Mouse (Mus musculus) cerebellum, adult 2 months (tissue): ENCODE measurements around the gene Pik3ap1. TPM values are rescaled to one million over a fixed set of nuclear protein-coding genes. Genes with fewer than 3 reads are reported as not detected.

Experiments used
- DNase-seq, 2 experiments: peaks; one replicate each; pipeline ENCODE4 v3.0.0; 2021
- H3K27ac ChIP-seq: fragments of 200-500 bp; 2 replicates; pipeline ENCODE4 v1.5.1; 2012; ENCODE audit warnings: low read length, control low read depth, inconsistent platforms; ENCODE audit not compliant: insufficient read depth
- H3K27me3 ChIP-seq: fragments of 200-500 bp; 2 replicates; pipeline ENCODE4 v1.6.1; 2012; ENCODE audit warnings: inconsistent platforms, mild to moderate bottlenecking, low read length, moderate library complexity; ENCODE audit not compliant: control insufficient read depth, insufficient read depth
- H3K4me1 ChIP-seq: fragments of 200-500 bp; 2 replicates; pipeline ENCODE4 v1.6.1; 2011; ENCODE audit warnings: low read length; ENCODE audit not compliant: control insufficient read depth, insufficient read depth
- H3K4me3 ChIP-seq: fragments of 200-500 bp; replicated peaks from 2 replicates; pipeline ENCODE3; 2011; ENCODE audit warnings: mild to moderate bottlenecking, low read depth, low read length, control low read depth; ENCODE audit not compliant: insufficient read depth
- CTCF ChIP-seq: fragments of 200-500 bp; IDR thresholded peaks from 2 replicates; pipeline ENCODE4 v1.5.1; 2011; ENCODE audit warnings: low read depth, mild to moderate bottlenecking, control low read depth, low read length, moderate library complexity, borderline replicate concordance; ENCODE audit not compliant: insufficient read depth
- POLR2A ChIP-seq: fragments of 200-500 bp; IDR thresholded peaks from 2 replicates; pipeline ENCODE4 v1.6.1; 2011; ENCODE audit warnings: low read length, control low read depth, borderline replicate concordance; ENCODE audit not compliant: insufficient read depth
- WGBS: fragments of 180-500 bp; shearing (Covaris S2); methylation state at CpG from one replicate; pipeline ENCODE4 v1.1.7; 2018; 5-methylcytosine and 5-hydroxymethylcytosine counted together
- polyA plus RNA-seq: library from polyadenylated mRNA; depleted of rRNA; stranded (reverse); fragments of >200 nt; gene quantifications from 2 replicates; pipeline ENCODE4 v1.2.3, GENCODE M21; 2012; rRNA removed

Gene Pik3ap1
- polyA plus RNA-seq, 1 experiment: 0.70 TPM

GRCm38 (mm10) chr19:41248271-41248670 lies 136.6 kb downstream of the Pik3ap1 start:
- H3K27me3 ChIP-seq: no peaks in the 10 kb centered on the region
- no peak overlapping the region for H3K27ac ChIP-seq
- 92% methylated on average over 3 of the region's 3 CpGs for WGBS
- no peak for DNase-seq
- TF ChIP-seq CTCF: no peak
- TF ChIP-seq POLR2A: no peak
- no peak overlapping the region for H3K4me3 ChIP-seq
- H3K4me1 ChIP-seq: no peaks in the 10 kb centered on the region

- Histone ChIP-seq H3K4me1 (no peaks in the 10 kb centered on the region), H3K27ac (no peak overlapping the region), H3K27me3 (no peaks in the 10 kb centered on the region), H3K4me3 (no peak overlapping the region)
- no peak for DNase-seq
- WGBS: 85% methylated on average over 4 of the region's 4 CpGs
- TF ChIP-seq CTCF (no peak), POLR2A (no peak)
Measured at GRCm38 (mm10) chr19:41246271-41246670, 138.6 kb downstream of the Pik3ap1 start.

- Histone ChIP-seq H3K4me3 (no peak overlapping the region), H3K27ac (no peak overlapping the region), H3K4me1 (no peaks in the 10 kb centered on the region), H3K27me3 (no peaks in the 10 kb centered on the region)
- DNase-seq: peak; percentile 25 to 30
- 64% methylated on average over 6 of the region's 6 CpGs for WGBS
- TF ChIP-seq POLR2A (no peak), CTCF (peak; percentile 47)
Measured at GRCm38 (mm10) chr19:41244581-41244980, 140.3 kb downstream of the Pik3ap1 start.

DNA sequence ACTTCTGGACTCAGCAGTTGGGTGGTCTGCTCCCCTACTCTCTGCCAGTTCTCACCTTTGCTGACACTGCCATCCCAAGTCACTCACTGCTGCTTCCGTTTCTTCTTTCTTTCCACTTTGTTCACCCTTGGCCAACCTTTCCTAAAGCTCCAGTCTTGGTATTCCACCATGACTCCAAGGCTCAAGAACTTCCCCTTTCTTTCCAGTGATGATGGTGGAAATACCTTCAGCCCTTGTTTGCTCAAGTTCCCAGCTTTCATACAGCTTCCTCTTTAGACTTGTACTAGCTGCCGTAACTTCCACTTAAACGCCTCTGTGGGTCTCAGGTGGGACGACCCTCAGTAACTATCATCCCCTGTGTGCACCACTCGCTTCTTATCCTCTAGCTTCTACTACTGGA lies 142.9 kb downstream of the Pik3ap1 start:
- DNase-seq: no peak
- Histone ChIP-seq H3K4me1 (no peaks in the 10 kb centered on the region), H3K27me3 (no peaks in the 10 kb centered on the region), H3K27ac (no peak overlapping the region), H3K4me3 (no peak overlapping the region)
- TF ChIP-seq POLR2A (no peak), CTCF (no peak)
- 94% methylated on average over 5 of the region's 5 CpGs for WGBS

DNA sequence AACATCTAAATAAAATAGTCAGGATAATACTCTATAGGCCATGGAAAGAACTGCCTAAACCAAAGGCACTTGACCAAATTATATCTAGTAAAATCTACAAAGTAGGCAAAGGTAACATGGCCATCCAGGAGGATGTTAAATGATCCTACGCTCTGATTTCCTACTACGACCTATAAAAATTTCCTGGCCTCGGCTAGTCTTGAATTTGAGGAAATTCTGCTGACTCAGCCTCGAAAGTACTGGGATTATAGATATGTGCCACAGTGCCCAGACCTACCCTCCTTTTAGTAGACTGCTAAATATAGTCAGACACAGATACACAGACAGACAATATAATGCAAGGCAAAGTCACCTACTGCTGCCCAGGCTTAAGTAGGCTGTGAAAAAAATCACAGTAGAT lies 151.2 kb downstream of the Pik3ap1 start:
- no peak for TF ChIP-seq POLR2A
- no peak for TF ChIP-seq CTCF
- Histone ChIP-seq H3K4me3 (no peak overlapping the region), H3K27ac (no peak overlapping the region), H3K27me3 (no peaks in the 10 kb centered on the region), H3K4me1 (no peaks in the 10 kb centered on the region)
- WGBS: 96% methylated on average over 4 of the region's 4 CpGs
- no peak for DNase-seq

Other genes starting within 250 kb of the Pik3ap1 start
- gene Tll2, start 178.3 kb downstream of the Pik3ap1 start, polyA plus RNA-seq: 0.90 and 1.0 TPM in 2 replicates
- 87.4 and 92.8 TPM in 2 replicates for gene Tm9sf3, start 121.1 kb downstream of the Pik3ap1 start, polyA plus RNA-seq
- gene Lcor, start 97.5 kb upstream of the Pik3ap1 start, polyA plus RNA-seq: 4.2 and 4.6 TPM in 2 replicates
- 1.9 and 2.2 TPM in 2 replicates for gene Gm340, start 197.3 kb upstream of the Pik3ap1 start, polyA plus RNA-seq